ENCODE assay signal across 11 mouse cellular contexts in genomic region chr13:83712778-83713380, GRCm38 (mm10).
DNase-seq lines count a peak whose midpoint lies in the region; ATAC-seq and TF ChIP-seq lines count a peak whose summit lies in the region.
"Had no signal": no experiment of that assay in that cellular context is flagged by ENCODE, and none has a peak within 500 bp of the region (broad histone marks: within the 10 kb centered on the region; RNA-seq: fewer than 3 reads in every experiment).

No protein-coding gene starts in this region.

- peak overlapping the region; percentile 50; the same call in 1 of the 2 replicates for H3K4me3 ChIP-seq in layer of hippocampus, adult 2 months
- H3K4me3 ChIP-seq in forebrain, embryonic 12.5 days (replicated peaks), result peak overlapping the region; percentile 15; the same call in 1 of the 2 replicates
- no peak overlapping the region for H3K4me3 ChIP-seq in limb, embryonic 10.5 days
- H3K4me3 ChIP-seq in neural tube, embryonic 15.5 days (replicated peaks), result no peak overlapping the region
- H3K4me3 ChIP-seq: stomach, embryonic 15.5 days had no signal

- peak overlapping the region; percentile 100 for H3K27ac ChIP-seq in layer of hippocampus, adult 2 months
- H3K27ac ChIP-seq in forebrain, embryonic 12.5 days, result peak overlapping the region; percentile 46; the same call in 1 of the 2 replicates
- no peak overlapping the region for H3K27ac ChIP-seq in limb, embryonic 10.5 days
- peak overlapping the region; percentile 61; the same call in 1 of the 2 replicates for H3K27ac ChIP-seq in neural tube, embryonic 15.5 days (replicated peaks)
- H3K27ac ChIP-seq: stomach, embryonic 15.5 days had no signal

- TF ChIP-seq CTCF in layer of hippocampus, adult 2 months (conservative IDR thresholded peaks at IDR 0.05), result no peak

- H3K9me3 ChIP-seq in forebrain, embryonic 12.5 days, result no peaks in the 10 kb centered on the region
- H3K9me3 ChIP-seq in limb, embryonic 10.5 days (replicated peaks), result no peaks in the 10 kb centered on the region
- no peaks in the 10 kb centered on the region for H3K9me3 ChIP-seq in neural tube, embryonic 15.5 days (replicated peaks)
- H3K9me3 ChIP-seq: stomach, embryonic 15.5 days had no signal

- no peak for DNase-seq in layer of hippocampus, adult 2 months (ENCODE audit: low spot score in 2 of 2)
- no peak for DNase-seq in layer of hippocampus, adult 8-10 months (ENCODE audit: low spot score in 2 of 2)
- DNase-seq in limb, embryonic 10.5 days (ENCODE audit: low spot score), result peak; percentile 32
- DNase-seq in lung, adult 18-20 months, result no peak
- no peak for DNase-seq in lung, postnatal 14 days
- DNase-seq in thymus, postnatal 0 days (ENCODE audit: low spot score), result no peak
- DNase-seq: kidney, postnatal 10 days; liver, postnatal 0 days had no signal

- 20% methylated on average over 5 of the region's 5 CpGs for WGBS in forebrain, embryonic 12.5 days
- WGBS in limb, embryonic 10.5 days, result 22% methylated on average over 5 of the region's 5 CpGs
- 16% methylated on average over 5 of the region's 5 CpGs for WGBS in neural tube, embryonic 15.5 days

- ATAC-seq in forebrain, embryonic 12.5 days (ENCODE audit: low FRiP score), result no peak
- ATAC-seq in neural tube, embryonic 15.5 days (ENCODE audit: low FRiP score), result no peak
- ATAC-seq: liver, postnatal 0 days had no signal

- H3K27me3 ChIP-seq in forebrain, embryonic 12.5 days, result peaks cover 12% of the 10 kb centered on the region; the same call in 1 of the 2 replicates
- peaks cover 71% of the 10 kb centered on the region for H3K27me3 ChIP-seq in limb, embryonic 10.5 days (ENCODE audit: low read depth, poor library complexity, severe bottlenecking)
- H3K27me3 ChIP-seq in neural tube, embryonic 15.5 days (replicated peaks), result no peaks in the 10 kb centered on the region; the same call in 1 of the 2 replicates

- H3K9ac ChIP-seq in forebrain, embryonic 12.5 days, result peak overlapping the region; percentile 40
- H3K9ac ChIP-seq in neural tube, embryonic 15.5 days (replicated peaks), result no peak overlapping the region
- H3K9ac ChIP-seq: liver, postnatal 0 days; stomach, embryonic 15.5 days had no signal

- H3K36me3 ChIP-seq in forebrain, embryonic 12.5 days (replicated peaks), result no peaks in the 10 kb centered on the region
- no peaks in the 10 kb centered on the region for H3K36me3 ChIP-seq in limb, embryonic 10.5 days
- H3K36me3 ChIP-seq in neural tube, embryonic 15.5 days, result no peaks in the 10 kb centered on the region
- H3K36me3 ChIP-seq: stomach, embryonic 15.5 days had no signal

- H3K4me2 ChIP-seq in forebrain, embryonic 12.5 days, result peak overlapping the region; percentile 73
- peak overlapping the region; percentile 67 for H3K4me2 ChIP-seq in neural tube, embryonic 15.5 days
- H3K4me2 ChIP-seq: stomach, embryonic 15.5 days had no signal

- H3K4me1 ChIP-seq in forebrain, embryonic 12.5 days, result peaks cover 15% of the 10 kb centered on the region
- peaks cover 9% of the 10 kb centered on the region; the same call in 1 of the 2 replicates for H3K4me1 ChIP-seq in limb, embryonic 10.5 days
- peaks cover 11% of the 10 kb centered on the region for H3K4me1 ChIP-seq in neural tube, embryonic 15.5 days
- H3K4me1 ChIP-seq: stomach, embryonic 15.5 days had no signal

Comparison
In these comparisons a context has a peak if more than half of its experiments do, and no peak if none do; other contexts are left out.
1. H3K4me3 ChIP-seq: peak in layer of hippocampus, adult 2 months (single experiment) and forebrain, embryonic 12.5 days (single experiment); none in limb, embryonic 10.5 days (single experiment) and neural tube, embryonic 15.5 days (single experiment).